Mouse (Mus musculus) neural tube, embryonic 11.5 days (tissue): ENCODE measurements at regions not wholly inside any gene's neighbourhood (a gene's known extent, or its start where the extent isn't known, plus 50 kb on each side); places are given as distances from the start of the nearest gene placed in this dataset.

ENCODE experiments used
- ATAC-seq: fragments of 200-750 bp; cut with Nextera tagmentation; 2 replicates; pipeline ENCODE4 v1.8.0; 2017; ENCODE audit warnings: moderate number of reproducible peaks, mild to moderate bottlenecking, moderate TSS enrichment, moderate library complexity; ENCODE audit not compliant: insufficient read depth, low FRiP score, low TSS enrichment
- DNase-seq: peaks from one replicate; pipeline ENCODE4 v3.0.0-alpha.2; 2015; ENCODE audit warnings: low spot score
- H3K27ac ChIP-seq: fragments of 300-500 bp; sonication (generic); 2 replicates; pipeline ENCODE4 v1.5.1; 2014; ENCODE audit warnings: low read depth, mild to moderate bottlenecking, low read length
- H3K27me3 ChIP-seq: fragments of 300-500 bp; sonication (generic); 2 replicates; pipeline ENCODE4 v1.6.1; 2014; ENCODE audit warnings: mild to moderate bottlenecking, low read length, mixed read lengths; ENCODE audit not compliant: control insufficient read depth, insufficient read depth
- H3K36me3 ChIP-seq: fragments of 300-500 bp; sonication (generic); 2 replicates; pipeline ENCODE4 v1.6.1; 2014; ENCODE audit warnings: mild to moderate bottlenecking, low read length, moderate library complexity, mixed read lengths; ENCODE audit not compliant: control insufficient read depth, insufficient read depth
- H3K4me1 ChIP-seq: fragments of 300-500 bp; sonication (generic); 2 replicates; pipeline ENCODE4 v1.6.1; 2014; ENCODE audit warnings: low read length, mixed read lengths; ENCODE audit not compliant: control insufficient read depth, insufficient read depth
- H3K4me2 ChIP-seq: fragments of 300-500 bp; sonication (generic); 2 replicates; pipeline ENCODE4 v1.6.1; 2014; ENCODE audit warnings: low read depth, mild to moderate bottlenecking, moderate library complexity
- H3K4me3 ChIP-seq: fragments of 300-500 bp; sonication (generic); 2 replicates; pipeline ENCODE4 v1.5.1; 2014; ENCODE audit warnings: low read depth, low read length
- H3K9ac ChIP-seq: fragments of 300-500 bp; sonication (generic); 2 replicates; pipeline ENCODE4 v1.6.1; 2014; ENCODE audit warnings: mild to moderate bottlenecking, low read length
- H3K9me3 ChIP-seq: fragments of 300-500 bp; sonication (generic); 2 replicates; pipeline ENCODE4 v1.6.1; 2016; ENCODE audit warnings: low read length; ENCODE audit not compliant: control insufficient read depth
- WGBS: fragments of 180-500 bp; shearing (Covaris S2); extraction: QIAGEN DNeasy Blood & Tissue Kit; methylation state at CpG from one replicate; pipeline ENCODE4 v1.1.7; 2014; 5-methylcytosine and 5-hydroxymethylcytosine counted together

DNA sequence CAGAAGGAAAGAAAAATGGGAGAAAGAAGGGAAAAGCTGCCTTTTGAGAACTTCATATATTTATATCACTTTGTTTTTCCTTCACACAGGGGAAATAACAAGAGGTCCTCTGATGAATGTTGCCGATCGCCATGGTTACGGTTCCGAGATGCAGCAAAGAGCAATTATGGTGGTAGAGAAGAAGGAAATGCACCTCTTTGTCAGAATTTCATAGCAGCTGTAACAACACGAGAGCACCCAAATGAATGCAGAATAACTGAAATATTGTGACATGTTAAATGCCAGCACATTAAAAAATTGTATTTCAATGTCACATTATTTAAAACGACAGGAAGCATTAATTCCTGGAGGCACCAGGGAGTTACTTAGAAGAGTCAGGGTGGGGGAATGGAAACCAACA, 279.4 kb downstream of the Mctp2 start:
- no peak for ATAC-seq
- 76% methylated on average over 6 of the region's 6 CpGs for WGBS
- H3K9ac ChIP-seq, result no peak overlapping the region
- peak; percentile 16 for DNase-seq
- H3K27ac ChIP-seq, result no peak overlapping the region
- no peak overlapping the region for H3K4me3 ChIP-seq
- no peak overlapping the region for H3K4me2 ChIP-seq
- no peaks in the 10 kb centered on the region for H3K4me1 ChIP-seq
- no peaks in the 10 kb centered on the region for H3K36me3 ChIP-seq
- no peaks in the 10 kb centered on the region for H3K9me3 ChIP-seq
- no peaks in the 10 kb centered on the region for H3K27me3 ChIP-seq

DNA sequence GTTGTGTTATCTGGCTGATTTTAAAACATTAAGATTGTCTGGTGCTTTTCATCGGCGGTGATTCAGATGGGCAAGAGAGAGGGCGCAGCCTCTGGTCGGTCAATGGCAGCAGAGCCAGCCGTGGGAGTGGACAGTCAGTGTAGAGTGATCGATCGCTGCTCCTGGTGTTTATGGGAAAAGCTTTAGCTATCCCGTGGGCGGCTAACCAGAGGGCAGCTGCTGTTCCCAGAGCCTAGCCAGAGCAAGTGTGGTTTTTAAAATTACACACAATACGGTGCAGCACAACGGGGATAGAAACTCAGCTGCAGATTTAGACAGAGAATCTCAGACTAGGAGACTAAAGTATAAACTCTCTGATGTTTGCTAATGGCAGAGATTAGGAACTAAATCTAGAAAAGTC, 297.3 kb downstream of the Mctp2 start:
- no peaks in the 10 kb centered on the region for H3K9me3 ChIP-seq
- H3K4me1 ChIP-seq, result no peaks in the 10 kb centered on the region
- WGBS, result 91% methylated on average over 11 of the region's 11 CpGs
- H3K27me3 ChIP-seq, result no peaks in the 10 kb centered on the region
- H3K27ac ChIP-seq, result no peak overlapping the region
- DNase-seq (no peak), ATAC-seq (no peak)
- no peak overlapping the region for H3K4me2 ChIP-seq
- no peak overlapping the region for H3K9ac ChIP-seq
- no peak overlapping the region for H3K4me3 ChIP-seq
- no peaks in the 10 kb centered on the region for H3K36me3 ChIP-seq

DNA sequence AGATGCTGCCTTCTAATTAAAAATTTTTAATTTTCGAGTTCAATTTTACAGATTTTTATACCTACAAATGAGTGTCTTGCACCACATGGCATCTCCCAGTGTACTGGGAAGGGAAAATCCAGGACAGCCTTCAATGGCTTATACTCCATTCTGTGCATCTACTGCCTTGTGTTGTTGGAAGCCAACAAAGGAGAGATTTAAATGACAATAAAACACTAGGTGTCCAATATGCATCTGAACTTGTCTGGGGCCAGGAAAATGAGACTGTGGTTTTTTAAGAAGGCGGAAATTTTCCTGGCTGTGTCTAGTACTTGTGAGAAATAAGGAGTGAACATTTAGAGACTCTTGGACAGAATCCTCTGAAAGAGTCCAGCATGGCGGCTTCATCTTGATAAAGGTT, 302.1 kb downstream of the Mctp2 start:
- WGBS, result 86% methylated on average over 3 of the region's 3 CpGs
- H3K4me3 ChIP-seq, result no peak overlapping the region
- H3K36me3 ChIP-seq, result no peaks in the 10 kb centered on the region
- DNase-seq (no peak), ATAC-seq (no peak)
- no peak overlapping the region for H3K27ac ChIP-seq
- H3K9me3 ChIP-seq, result no peaks in the 10 kb centered on the region
- H3K27me3 ChIP-seq, result no peaks in the 10 kb centered on the region
- no peaks in the 10 kb centered on the region for H3K4me1 ChIP-seq
- no peak overlapping the region for H3K9ac ChIP-seq
- no peak overlapping the region for H3K4me2 ChIP-seq

DNA sequence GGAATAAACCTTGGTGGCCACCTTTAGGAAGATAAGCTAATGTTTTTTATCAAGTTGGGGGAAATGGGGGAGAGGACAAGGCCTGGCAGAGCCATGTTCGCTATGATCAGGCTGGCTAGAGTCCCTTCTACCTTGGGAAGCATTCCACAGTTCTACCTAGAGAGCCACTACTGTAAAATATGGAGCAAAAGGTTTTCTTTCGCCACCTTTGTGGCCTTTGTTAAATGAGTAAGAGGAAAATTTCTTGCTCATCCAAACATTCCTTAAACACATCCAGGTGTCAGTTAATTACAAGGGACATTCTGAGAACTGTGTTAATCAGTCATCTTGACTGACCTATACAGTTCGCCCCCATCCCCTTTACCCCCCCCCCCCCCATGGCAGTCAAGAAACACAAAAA, 313.9 kb downstream of the Mctp2 start:
- WGBS, result 79% methylated on average over 3 of the region's 3 CpGs
- no peak for ATAC-seq
- H3K4me1 ChIP-seq, result no peaks in the 10 kb centered on the region
- H3K4me3 ChIP-seq, result no peak overlapping the region
- no peaks in the 10 kb centered on the region for H3K36me3 ChIP-seq
- H3K9ac ChIP-seq, result no peak overlapping the region
- DNase-seq, result no peak
- no peaks in the 10 kb centered on the region for H3K27me3 ChIP-seq
- no peak overlapping the region for H3K27ac ChIP-seq
- H3K9me3 ChIP-seq, result no peaks in the 10 kb centered on the region
- H3K4me2 ChIP-seq, result no peak overlapping the region

DNA sequence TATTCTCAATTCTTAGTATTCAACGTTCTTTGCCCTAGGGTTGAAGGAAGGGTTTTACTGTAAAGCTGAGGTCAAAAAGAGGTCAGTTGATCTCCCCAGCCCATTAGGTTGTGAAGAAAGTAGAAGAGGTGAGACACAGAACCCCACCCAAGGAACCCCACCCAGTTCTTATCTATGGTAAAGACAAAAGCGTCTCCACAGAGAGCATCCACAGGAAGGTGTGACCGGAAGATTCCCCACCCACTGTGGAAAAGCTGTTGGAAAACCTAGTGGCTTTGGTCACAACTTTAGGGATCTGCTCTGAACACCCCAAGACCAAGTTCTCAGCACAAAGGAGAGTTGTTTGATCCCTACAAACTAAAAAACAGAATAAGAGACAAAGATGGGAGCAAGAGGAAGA, 314.6 kb downstream of the Mctp2 start:
- Histone ChIP-seq H3K27ac (no peak overlapping the region), H3K36me3 (no peaks in the 10 kb centered on the region), H3K4me3 (no peak overlapping the region), H3K9ac (no peak overlapping the region), H3K9me3 (no peaks in the 10 kb centered on the region), H3K4me2 (no peak overlapping the region), H3K27me3 (no peaks in the 10 kb centered on the region), H3K4me1 (no peaks in the 10 kb centered on the region)
- ATAC-seq, result no peak
- 77% methylated on average over 3 of the region's 3 CpGs for WGBS
- DNase-seq, result no peak

DNA sequence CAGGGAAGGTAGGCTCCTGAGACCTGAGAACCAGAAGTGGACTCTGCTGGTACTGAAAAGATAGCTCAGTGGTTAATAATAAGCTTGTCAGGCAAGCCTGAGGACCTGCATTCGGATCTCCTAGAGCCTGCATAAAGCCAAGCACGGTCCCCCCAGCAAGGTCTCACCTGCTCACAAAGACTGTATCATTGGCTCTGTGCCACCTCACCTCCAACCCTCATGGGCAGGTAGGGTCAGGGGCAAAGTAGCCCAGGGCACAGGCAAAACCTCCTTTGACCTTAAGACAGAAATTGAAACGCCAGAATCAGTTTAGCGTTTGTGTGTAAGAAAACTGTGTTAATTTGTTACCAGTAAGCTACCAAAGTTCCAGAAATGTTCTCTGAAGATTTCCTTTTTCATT, 315.2 kb downstream of the Mctp2 start:
- Histone ChIP-seq H3K36me3 (no peaks in the 10 kb centered on the region), H3K4me3 (no peak overlapping the region), H3K4me1 (no peaks in the 10 kb centered on the region), H3K9me3 (no peaks in the 10 kb centered on the region), H3K4me2 (no peak overlapping the region), H3K27me3 (no peaks in the 10 kb centered on the region), H3K27ac (no peak overlapping the region), H3K9ac (no peak overlapping the region)
- 96% methylated on average over 4 of the region's 4 CpGs for WGBS
- DNase-seq (no peak), ATAC-seq (no peak)

DNA sequence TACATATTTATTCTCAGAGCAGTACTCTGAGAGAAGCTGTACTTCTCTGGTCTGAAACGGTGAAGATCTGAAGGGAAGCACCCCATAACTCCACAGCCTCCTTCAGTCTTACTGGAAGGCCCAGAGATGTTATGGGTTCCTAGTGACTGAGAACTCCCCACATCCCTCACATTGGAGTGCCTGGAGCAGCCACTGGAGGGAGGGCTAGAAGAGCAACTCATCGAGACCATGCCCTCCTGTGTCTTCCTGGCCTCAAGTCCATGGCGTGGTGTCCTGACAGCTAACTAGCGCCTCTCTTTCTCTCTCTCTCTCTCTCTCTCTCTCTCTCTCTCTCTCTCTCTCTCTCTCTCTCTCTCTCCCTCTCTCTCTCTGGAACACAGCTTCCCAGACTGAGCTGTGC, 340.4 kb downstream of the Mctp2 start:
- Histone ChIP-seq H3K4me3 (no peak overlapping the region), H3K9ac (no peak overlapping the region), H3K36me3 (no peaks in the 10 kb centered on the region), H3K9me3 (no peaks in the 10 kb centered on the region), H3K4me2 (no peak overlapping the region), H3K4me1 (no peaks in the 10 kb centered on the region), H3K27me3 (no peaks in the 10 kb centered on the region), H3K27ac (no peak overlapping the region)
- 85% methylated on average over 4 of the region's 4 CpGs for WGBS
- no peak for DNase-seq
- no peak for ATAC-seq

DNA sequence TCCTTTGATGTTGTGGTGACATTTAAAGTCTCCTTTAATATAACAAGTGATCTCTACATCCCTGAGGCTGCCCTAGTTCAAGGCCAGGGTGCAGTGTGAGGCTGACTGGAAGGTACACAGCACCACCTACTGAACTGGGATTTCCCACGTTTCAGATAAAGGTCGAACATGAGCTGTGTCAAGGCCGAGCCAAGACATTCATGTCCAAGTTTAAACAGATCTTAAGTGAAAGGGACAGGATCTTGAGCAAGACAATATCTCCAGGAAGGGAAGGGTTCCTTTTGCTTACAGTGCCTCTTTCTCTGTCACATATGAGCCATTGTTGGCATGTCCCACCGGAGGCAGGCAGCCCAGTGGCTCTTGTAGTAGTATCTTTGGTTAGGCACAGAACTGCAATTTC, 343.0 kb downstream of the Mctp2 start:
- Histone ChIP-seq H3K9ac (no peak overlapping the region), H3K4me3 (no peak overlapping the region), H3K36me3 (no peaks in the 10 kb centered on the region), H3K4me1 (no peaks in the 10 kb centered on the region), H3K9me3 (no peaks in the 10 kb centered on the region), H3K4me2 (no peak overlapping the region), H3K27me3 (no peaks in the 10 kb centered on the region), H3K27ac (no peak overlapping the region)
- 83% methylated on average over 4 of the region's 4 CpGs for WGBS
- no peak for DNase-seq
- ATAC-seq, result no peak

DNA sequence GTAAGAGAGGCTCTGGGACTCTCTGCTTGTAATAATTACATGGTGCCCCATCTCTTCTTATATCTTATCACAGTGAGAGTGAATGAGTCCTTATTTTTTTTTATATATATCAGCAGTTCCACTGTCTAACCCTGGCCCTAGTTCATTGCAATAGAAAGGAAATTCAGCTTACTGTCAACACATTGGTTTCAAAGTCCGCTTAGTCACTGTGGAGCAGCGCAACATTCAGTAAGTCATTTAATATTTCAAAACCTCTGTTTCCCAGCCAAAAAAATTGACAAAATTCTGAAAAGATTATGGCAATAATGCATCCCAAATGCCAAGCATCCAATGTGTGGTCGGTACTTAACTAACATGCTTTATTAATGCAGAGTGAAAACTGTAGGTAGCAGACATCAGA, 343.6 kb downstream of the Mctp2 start:
- no peaks in the 10 kb centered on the region for H3K4me1 ChIP-seq
- H3K4me2 ChIP-seq, result no peak overlapping the region
- no peaks in the 10 kb centered on the region for H3K36me3 ChIP-seq
- H3K4me3 ChIP-seq, result no peak overlapping the region
- H3K27ac ChIP-seq, result no peak overlapping the region
- no peak overlapping the region for H3K9ac ChIP-seq
- H3K27me3 ChIP-seq, result no peaks in the 10 kb centered on the region
- WGBS, result 92% methylated on average over 3 of the region's 3 CpGs
- ATAC-seq (no peak), DNase-seq (no peak)
- no peaks in the 10 kb centered on the region for H3K9me3 ChIP-seq
